ENCODE assay signal across 23 mouse cellular contexts in genomic region chr13:58768258-58768657, GRCm38 (mm10). TPM values are rescaled to one million over a fixed set of nuclear protein-coding genes. Genes with fewer than 3 reads are reported as not detected.
A peak's percentile ranks its signal among the peaks of the same experiment; 100 is the strongest.
DNase-seq lines count a peak whose midpoint lies in the region; ATAC-seq and TF ChIP-seq lines count a peak whose summit lies in the region.
"Had no signal": no experiment of that assay in that cellular context is flagged by ENCODE, and none has a peak within 500 bp of the region (broad histone marks: within the 10 kb centered on the region; RNA-seq: fewer than 3 reads in every experiment).

No protein-coding gene starts in this region.

- no peak overlapping the region for H3K4me3 ChIP-seq in midbrain, embryonic 11.5 days (ENCODE audit: low read depth, low read length)
- no peak overlapping the region for H3K4me3 ChIP-seq in midbrain, embryonic 15.5 days
- H3K4me3 ChIP-seq in MEL (ENCODE audit: control insufficient read depth in 1 of 2, insufficient read depth in 1 of 2, low read depth in 2 of 2, low read length in 2 of 2): no peak overlapping the region
- H3K4me3 ChIP-seq: embryonic facial prominence, embryonic 10.5 days; embryonic facial prominence, embryonic 12.5 days; forebrain, embryonic 13.5 days; forebrain, embryonic 15.5 days had no signal

- no peak for TF ChIP-seq POLR2A in MEL (IDR thresholded peaks at IDR 0.05; ENCODE audit: control insufficient read depth in 1 of 2, insufficient read depth in 1 of 2, low read depth in 1 of 2, low read length in 2 of 2, poor library complexity in 1 of 2)

- no peaks in the 10 kb centered on the region for H3K36me3 ChIP-seq in midbrain, embryonic 11.5 days (ENCODE audit: control insufficient read depth, insufficient read depth, low read length)
- H3K36me3 ChIP-seq in midbrain, embryonic 15.5 days (replicated peaks): no peaks in the 10 kb centered on the region
- H3K36me3 ChIP-seq in MEL (ENCODE audit: control insufficient read depth in 1 of 2, insufficient read depth in 2 of 2, low read length in 2 of 2): no peaks in the 10 kb centered on the region
- H3K36me3 ChIP-seq: embryonic facial prominence, embryonic 10.5 days; embryonic facial prominence, embryonic 12.5 days; forebrain, embryonic 15.5 days; G1E had no signal

- no peaks in the 10 kb centered on the region for H3K27me3 ChIP-seq in midbrain, embryonic 11.5 days (ENCODE audit: control insufficient read depth, insufficient read depth, low read length)
- no peaks in the 10 kb centered on the region for H3K27me3 ChIP-seq in midbrain, embryonic 15.5 days (replicated peaks)
- H3K27me3 ChIP-seq in MEL (ENCODE audit: control insufficient read depth in 1 of 2, insufficient read depth in 2 of 2, low read length in 2 of 2): no peaks in the 10 kb centered on the region
- H3K27me3 ChIP-seq: CH12.LX; embryonic facial prominence, embryonic 12.5 days; forebrain, embryonic 13.5 days; forebrain, embryonic 15.5 days had no signal

- no peaks in the 10 kb centered on the region for H3K4me1 ChIP-seq in midbrain, embryonic 11.5 days (ENCODE audit: control insufficient read depth, insufficient read depth, low read length)
- no peaks in the 10 kb centered on the region for H3K4me1 ChIP-seq in midbrain, embryonic 15.5 days
- no peaks in the 10 kb centered on the region for H3K4me1 ChIP-seq in MEL (ENCODE audit: control insufficient read depth in 1 of 2, insufficient read depth in 2 of 2, low read length in 2 of 2)
- H3K4me1 ChIP-seq: embryonic facial prominence, embryonic 10.5 days; embryonic facial prominence, embryonic 12.5 days; forebrain, embryonic 13.5 days; forebrain, embryonic 15.5 days had no signal

- 97% methylated on average over 6 of the region's 6 CpGs for WGBS in midbrain, embryonic 11.5 days
- 93% methylated on average over 6 of the region's 6 CpGs for WGBS in midbrain, embryonic 15.5 days

- TF ChIP-seq RAD21 in MEL (IDR thresholded peaks at IDR 0.05; ENCODE audit: low read depth, low read length): no peak

- ATAC-seq in midbrain, embryonic 11.5 days (ENCODE audit: low FRiP score): no peak
- no peak for ATAC-seq in midbrain, embryonic 15.5 days (replicated peaks)
- ATAC-seq: CD4-positive, CD25-positive, alpha-beta regulatory T cell, adult 4 months; forebrain, embryonic 13.5 days; forebrain, embryonic 15.5 days; forebrain, postnatal 0 days had no signal

- no peaks in the 10 kb centered on the region for H3K79me2 ChIP-seq in MEL (ENCODE audit: control insufficient read depth, insufficient read depth, low read length, poor library complexity)

- H3K27ac ChIP-seq in midbrain, embryonic 11.5 days (ENCODE audit: low read depth, low read length): no peak overlapping the region
- no peak overlapping the region for H3K27ac ChIP-seq in midbrain, embryonic 15.5 days
- no peak overlapping the region for H3K27ac ChIP-seq in MEL (ENCODE audit: control insufficient read depth, low read depth, low read length)
- H3K27ac ChIP-seq: embryonic facial prominence, embryonic 10.5 days; embryonic facial prominence, embryonic 12.5 days; forebrain, embryonic 13.5 days; forebrain, embryonic 15.5 days had no signal

- H3K9me3 ChIP-seq in midbrain, embryonic 11.5 days (ENCODE audit: control insufficient read depth, low read length): no peaks in the 10 kb centered on the region
- no peaks in the 10 kb centered on the region for H3K9me3 ChIP-seq in midbrain, embryonic 15.5 days
- H3K9me3 ChIP-seq in MEL (replicated peaks; ENCODE audit: insufficient read depth, low read length): no peaks in the 10 kb centered on the region
- H3K9me3 ChIP-seq: embryonic facial prominence, embryonic 10.5 days; embryonic facial prominence, embryonic 12.5 days; forebrain, embryonic 13.5 days; forebrain, embryonic 15.5 days had no signal

- TF ChIP-seq CTCF in MEL (IDR thresholded peaks at IDR 0.05 in 2 of 3, conservative IDR thresholded peaks at IDR 0.05 in 1 of 3; ENCODE audit: control insufficient read depth in 1 of 3, insufficient read depth in 1 of 3, low read depth in 2 of 3, low read length in 3 of 3, poor library complexity in 1 of 3, severe bottlenecking in 1 of 3): no peak

- DNase-seq in midbrain, embryonic 11.5 days (ENCODE audit: low spot score, missing footprints): peak; percentile 1
- DNase-seq in MEL (ENCODE audit: low read depth, low spot score): peak; percentile 2
- no peak for DNase-seq in kidney, adult 8-10 months
- DNase-seq in urinary bladder, postnatal 25 days (ENCODE audit: low spot score): no peak
- DNase-seq: adrenal gland, adult 2 months; adrenal gland, postnatal 10 days; adrenal gland, postnatal 25 days; B cell, adult 2 months; cerebellum, adult 11 months; cerebellum, adult 18-20 months; cerebellum, adult 8-10 months; cerebellum, adult 9-11 months; cerebellum, postnatal 14 days; cerebellum, postnatal 36 days; forebrain, postnatal 0 days had no signal

- no peak overlapping the region for H3K9ac ChIP-seq in midbrain, embryonic 11.5 days (ENCODE audit: low read length)
- no peak overlapping the region for H3K9ac ChIP-seq in midbrain, embryonic 15.5 days
- no peak overlapping the region for H3K9ac ChIP-seq in MEL (ENCODE audit: control insufficient read depth, low read depth, low read length, poor library complexity, severe bottlenecking)
- H3K9ac ChIP-seq: embryonic facial prominence, embryonic 12.5 days; forebrain, embryonic 13.5 days; forebrain, embryonic 15.5 days; forebrain, postnatal 0 days had no signal

- TF ChIP-seq EP300 in MEL (IDR thresholded peaks at IDR 0.05; ENCODE audit: low read depth in 1 of 2, low read length in 2 of 2): no peak

- H3K4me2 ChIP-seq in midbrain, embryonic 11.5 days: no peak overlapping the region
- no peak overlapping the region for H3K4me2 ChIP-seq in midbrain, embryonic 15.5 days
- H3K4me2 ChIP-seq: embryonic facial prominence, embryonic 12.5 days; forebrain, embryonic 13.5 days; forebrain, embryonic 15.5 days had no signal

TF ChIP-seq in MEL, 35 proteins besides CTCF, POLR2A, EP300 and RAD21:
- no peak for TF ChIP-seq MAFK (IDR thresholded peaks at IDR 0.05; ENCODE audit: borderline replicate concordance, low read depth, low read length)
- no peak for TF ChIP-seq ZNF384 (IDR thresholded peaks at IDR 0.05; ENCODE audit: low read depth, low read length)
- no peak for TF ChIP-seq MYB (IDR thresholded peaks at IDR 0.05; ENCODE audit: low read depth, low read length)
- TF ChIP-seq MAZ (IDR thresholded peaks at IDR 0.05; ENCODE audit: low read depth, low read length): no peak
- TF ChIP-seq RCOR1 (IDR thresholded peaks at IDR 0.05; ENCODE audit: low read depth, low read length): no peak
- no peak for TF ChIP-seq CHD1 (IDR thresholded peaks at IDR 0.05; ENCODE audit: low read depth, low read length)
- no peak for TF ChIP-seq TBP (IDR thresholded peaks at IDR 0.05; ENCODE audit: low read depth, low read length)
TF ChIP-seq in MEL: peak in this region for 0.

RNA-seq across cellular contexts. Expression of gene Ntrk2, which starts 38.1 kb away (rescaled TPM):
- polyA plus RNA-seq in midbrain, embryonic 11.5 days (2014; fragmentation: Nextera tagmentation; extraction: Ambion mirVana): 35.8 and 37.8 TPM in 2 replicates
- 121 and 126 TPM in 2 replicates for polyA plus RNA-seq in midbrain, embryonic 15.5 days (2015; fragmentation: Nextera tagmentation; extraction: Ambion mirVana)
- total RNA-seq in MEL (2012; rRNA removed): under 0.01 TPM in 1 of 2 replicates, not detected in the other
- polyA plus RNA-seq in MEL (2012; ENCODE audit: insufficient read depth in 1 of 2, insufficient read length in 2 of 2, low read depth in 1 of 2, low replicate concordance in 2 of 2, missing spikeins in 1 of 2): not detected
- total RNA-seq: CH12.LX had no signal
- polyA plus RNA-seq: CD4-positive, CD25-positive, alpha-beta regulatory T cell, adult 4 months; G1E had no signal

Comparison
In these comparisons a context has a peak if more than half of its experiments do, and no peak if none do; other contexts are left out.
1. DNase-seq: peak in midbrain, embryonic 11.5 days (single experiment) and MEL (single experiment); none in kidney, adult 8-10 months (0 of 2) and urinary bladder, postnatal 25 days (single experiment).
2. RNA of gene Ntrk2, which starts 38.1 kb away (polyA plus RNA-seq): 121 to 126 TPM in midbrain, embryonic 15.5 days and 35.8 to 37.8 TPM in midbrain, embryonic 11.5 days; not detected in MEL; every median in the first group is over 10 times any median in the second.